Mouse (Mus musculus): ENCODE measurements at regions not wholly inside any gene's neighbourhood (a gene's known extent, or its start where the extent isn't known, plus 50 kb on each side); places are given as distances from the start of the nearest gene placed in this dataset.
"Not testable (repeated sequence)": the region's sequence is repeated elsewhere in the genome, so short reads cannot be mapped to it uniquely, and the experiment has no call there.

- no peak for DNase-seq (ENCODE audit: low spot score)
- intact Hi-C loops (cut with DNase I) = no loop called here
Measured at GRCm38 (mm10) chr8:89934521-89934920, 413.6 kb downstream of the Tox3 start.

GRCm38 (mm10) chr8:89926666-89927232 lies 421.4 kb downstream of the Tox3 start:
- intact Hi-C loops (cut with DNase I) = no loop called here
- no peak for DNase-seq (ENCODE audit: low spot score)

GRCm38 (mm10) chr8:89924697-89925096 lies 423.4 kb downstream of the Tox3 start:
- intact Hi-C loops (cut with DNase I) = not testable (repeated sequence)
- peak; percentile 1 for DNase-seq (ENCODE audit: low spot score)

- intact Hi-C loops (cut with DNase I) = no loop called here
- no peak for DNase-seq (ENCODE audit: low spot score)
Measured at GRCm38 (mm10) chr8:89914076-89914475, 434.1 kb downstream of the Tox3 start.

GRCm38 (mm10) chr8:89906200-89906599 lies 441.9 kb downstream of the Tox3 start:
- intact Hi-C loops (cut with DNase I) = no loop called here
- no peak for DNase-seq (ENCODE audit: low spot score)

GRCm38 (mm10) chr8:89905588-89905987 lies 442.6 kb downstream of the Tox3 start:
- intact Hi-C loops (cut with DNase I) = no loop called here
- no peak for DNase-seq (ENCODE audit: low spot score)

GRCm38 (mm10) chr8:89903346-89903745 lies 444.8 kb downstream of the Tox3 start:
- intact Hi-C loops (cut with DNase I) = no loop called here
- DNase-seq (ENCODE audit: low spot score) = no peak

GRCm38 (mm10) chr8:89872768-89873167 lies 475.4 kb downstream of the Tox3 start:
- intact Hi-C loops (cut with DNase I) = no loop called here
- DNase-seq (ENCODE audit: low spot score) = no peak

- intact Hi-C loops (cut with DNase I) = no loop called here
- no peak for DNase-seq (ENCODE audit: low spot score)
Measured at GRCm38 (mm10) chr8:89871966-89872365, 476.2 kb downstream of the Tox3 start.

GRCm38 (mm10) chr8:89859813-89860212 lies 488.3 kb downstream of the Tox3 start:
- no peak for DNase-seq (ENCODE audit: low spot score)
- intact Hi-C loops (cut with DNase I) = no loop called here

- intact Hi-C loops (cut with DNase I) = no loop called here
- no peak for DNase-seq (ENCODE audit: low spot score)
Measured at GRCm38 (mm10) chr8:89858706-89859385, 489.3 kb downstream of the Tox3 start.

GRCm38 (mm10) chr8:89855556-89855955 lies 492.6 kb downstream of the Tox3 start:
- intact Hi-C loops (cut with DNase I) = no loop called here
- DNase-seq (ENCODE audit: low spot score) = no peak

- DNase-seq (ENCODE audit: low spot score) = no peak
- intact Hi-C loops (cut with DNase I) = loop anchor here (1.0 to 5.0 kb wide), 4 partner anchors 612 to 944 kb away; no protein-coding TSS in a partner anchor
Measured at GRCm38 (mm10) chr8:89850209-89850796, 497.8 kb downstream of the Tox3 start.

- DNase-seq (ENCODE audit: low spot score) = no peak
- intact Hi-C loops (cut with DNase I) = loop anchor here (1.0 to 5.0 kb wide), 5 partner anchors 153 to 945 kb away; no protein-coding TSS in a partner anchor
Measured at GRCm38 (mm10) chr8:89849416-89850208, 498.5 kb downstream of the Tox3 start.

- intact Hi-C loops (cut with DNase I) = no loop called here
- no peak for DNase-seq (ENCODE audit: low spot score)
Measured at GRCm38 (mm10) chr8:89838494-89838893, 509.6 kb downstream of the Tox3 start.

- intact Hi-C loops (cut with DNase I) = no loop called here
- DNase-seq (ENCODE audit: low spot score) = no peak
Measured at GRCm38 (mm10) chr8:89833715-89834114, 514.4 kb downstream of the Tox3 start.

- DNase-seq (ENCODE audit: low spot score) = no peak
- intact Hi-C loops (cut with DNase I) = no loop called here
Measured at GRCm38 (mm10) chr8:89824586-89824985, 523.6 kb downstream of the Tox3 start.

GRCm38 (mm10) chr8:89823631-89824030 lies 524.5 kb downstream of the Tox3 start:
- intact Hi-C loops (cut with DNase I) = no loop called here
- no peak for DNase-seq (ENCODE audit: low spot score)

- intact Hi-C loops (cut with DNase I) = no loop called here
- no peak for DNase-seq (ENCODE audit: low spot score)
Measured at GRCm38 (mm10) chr8:89812036-89812711, 536.0 kb downstream of the Tox3 start.

GRCm38 (mm10) chr8:89788296-89788695 lies 559.8 kb downstream of the Tox3 start:
- DNase-seq (ENCODE audit: low spot score) = no peak
- intact Hi-C loops (cut with DNase I) = loop anchor here (10.0 kb wide), 2 partner anchors 153 to 1033 kb away; no protein-coding TSS in a partner anchor
